Mouse (Mus musculus) megakaryocyte-erythroid progenitor cell, adult 5 weeks (primary cell): ENCODE data around the gene Slfn1. TPM values are rescaled to one million over a fixed set of nuclear protein-coding genes. Genes with fewer than 3 reads are reported as not detected.

ENCODE experiments used
- polyA plus RNA-seq: library from polyadenylated mRNA; stranded (reverse); fragments of >175 nt; gene quantifications from 2 replicates; pipeline ENCODE4 v1.2.3, GENCODE M21; 2012

The Slfn1 gene
- 0.15 and 0.57 TPM in 2 replicates for polyA plus RNA-seq

GRCm38 (mm10) chr11:83116597-83117227 is at the start of gene Slfn1:
TSS of gene Slfn1 (plus strand) at chr11:83116849.

Other genes with a start within 250 kb of the Slfn1 start
- gene Rffl, start 245.6 kb upstream of the Slfn1 start, polyA plus RNA-seq, result 12.7 and 16.5 TPM in 2 replicates
- 13.9 and 15.7 TPM in 2 replicates for gene Rad51d, start 226.2 kb upstream of the Slfn1 start, polyA plus RNA-seq
- not detected in 2 replicates for gene Fndc8, start 224.7 kb upstream of the Slfn1 start, polyA plus RNA-seq
- gene Nle1, start 208.4 kb upstream of the Slfn1 start, polyA plus RNA-seq, result 58.8 and 65.9 TPM in 2 replicates
- gene Unc45b, start 206.3 kb upstream of the Slfn1 start, polyA plus RNA-seq, result 0.07 and 0.08 TPM in 2 replicates
- 0.26 and 1.1 TPM in 2 replicates for gene Slfn5, start 165.5 kb upstream of the Slfn1 start, polyA plus RNA-seq
- gene Slfn9, start 125.0 kb upstream of the Slfn1 start, polyA plus RNA-seq, result 4.4 and 5.7 TPM in 2 replicates
- gene Slfn8, start 96.0 kb upstream of the Slfn1 start, polyA plus RNA-seq, result 1.2 and 2.0 TPM in 2 replicates
- 2.8 and 5.3 TPM in 2 replicates for gene Slfn2, start 51.7 kb upstream of the Slfn1 start, polyA plus RNA-seq
- gene Slfn4, start 58.3 kb downstream of the Slfn1 start, polyA plus RNA-seq, result 0.51 and 0.84 TPM in 2 replicates
- 0.42 and 0.65 TPM in 2 replicates for gene Slfn3, start 74.5 kb downstream of the Slfn1 start, polyA plus RNA-seq
- 0.04 TPM in 1 of 2 replicates, not detected in the other for gene Slfn14, start 169.9 kb downstream of the Slfn1 start, polyA plus RNA-seq
- gene Ap2b1, start 182.2 kb downstream of the Slfn1 start, polyA plus RNA-seq, result 18.7 and 20.2 TPM in 2 replicates
- 3.7 TPM in 2 replicates for gene Pex12, start 185.7 kb downstream of the Slfn1 start, polyA plus RNA-seq